Mouse (Mus musculus) cortical plate, adult 2 months (tissue): ENCODE measurements at regions not wholly inside any gene's neighbourhood (a gene's known extent, or its start where the extent isn't known, plus 50 kb on each side); places are given as distances from the start of the nearest gene placed in this dataset.

ENCODE experiments used
- CTCF ChIP-seq: fragments of 200-500 bp; IDR thresholded peaks from 2 replicates; pipeline ENCODE4 v1.5.1; 2011; ENCODE audit warnings: mild to moderate bottlenecking, control low read depth, low read length; ENCODE audit not compliant: insufficient read depth; ENCODE audit errors: extremely low read depth
- POLR2A ChIP-seq: fragments of 200-500 bp; IDR thresholded peaks from 2 replicates; pipeline ENCODE4 v1.6.1; 2011; ENCODE audit warnings: mild to moderate bottlenecking, low read length, control low read depth; ENCODE audit not compliant: insufficient read depth; ENCODE audit errors: extremely low read depth

DNA sequence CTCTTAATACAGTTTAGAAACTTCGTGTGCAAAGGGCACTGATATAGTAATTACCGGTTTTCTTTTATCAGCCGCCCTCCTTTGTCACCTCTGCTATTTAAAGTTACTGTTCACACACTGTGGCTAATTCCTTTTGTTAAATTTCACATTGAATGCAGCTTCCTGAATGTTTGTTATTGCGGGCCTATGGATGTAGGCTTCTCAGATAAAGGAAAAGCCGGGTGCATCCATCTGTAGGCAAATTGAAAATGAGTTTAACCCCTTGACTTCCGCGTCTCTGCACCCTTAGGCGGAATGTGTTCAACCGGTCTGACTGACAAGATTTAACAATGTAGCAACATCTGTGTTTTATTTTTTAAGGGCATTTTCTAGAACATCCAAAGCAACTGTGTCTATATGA is 93.6 kb upstream of the Pabpc6 start:
- no peak for TF ChIP-seq CTCF
- no peak for TF ChIP-seq POLR2A
